8 mouse cellular contexts compared by ENCODE assay signal in the genomic region with DNA sequence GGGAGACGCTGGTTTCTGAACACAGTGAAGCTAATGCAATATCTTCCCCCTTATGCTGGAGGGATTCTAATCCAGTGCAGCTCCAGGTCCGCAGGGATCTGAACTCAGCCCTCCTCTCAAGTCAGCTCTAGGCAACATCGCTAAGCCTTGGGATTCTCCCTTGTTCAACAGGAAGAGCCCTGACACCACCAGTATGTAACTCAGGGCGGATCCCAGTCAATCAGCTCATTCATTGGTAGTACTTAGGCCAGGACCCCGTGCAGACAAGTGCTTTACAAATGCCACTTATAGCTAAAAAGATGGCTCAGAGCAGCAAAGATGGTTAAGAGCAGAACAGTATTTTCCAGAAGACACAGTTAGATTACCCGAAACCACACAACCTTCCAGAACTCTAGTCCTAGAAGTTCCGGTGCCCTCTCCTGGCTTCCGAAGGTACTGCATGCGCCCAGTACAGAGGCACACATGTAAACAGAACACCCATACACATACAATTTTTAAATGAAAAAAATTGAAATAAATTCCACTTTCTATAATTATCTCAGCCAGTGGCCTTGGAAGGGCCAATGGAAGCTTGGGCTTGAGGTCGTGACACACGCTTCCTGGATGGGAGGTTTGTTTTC. TPM values are rescaled to one million over a fixed set of nuclear protein-coding genes. Genes with fewer than 3 reads are reported as not detected.
DNase-seq lines count a peak whose midpoint lies in the region; ATAC-seq lines count a peak whose summit lies in the region.

No protein-coding gene starts in this region.

- WGBS in hindbrain, embryonic 15.5 days = 24% methylated on average over 11 of the region's 11 CpGs

- H3K27me3 ChIP-seq in hindbrain, embryonic 15.5 days = no peaks in the 10 kb centered on the region

- ATAC-seq in hindbrain, embryonic 15.5 days (ENCODE audit: low FRiP score, low read depth) = peak; percentile 61; the same call in 1 of the 2 replicates

- H3K4me2 ChIP-seq in hindbrain, embryonic 15.5 days = peak overlapping the region; percentile 30

- no peak overlapping the region for H3K9ac ChIP-seq in hindbrain, embryonic 15.5 days

- DNase-seq in ZHBTc4 (ENCODE audit: low read depth, low spot score) = peak; percentile 89
- DNase-seq in cerebellum, postnatal 4 days (ENCODE audit: low spot score in 2 of 2) = peak; percentile 77 to 90
- DNase-seq in gastrocnemius, adult 18-20 months (ENCODE audit: low spot score) = peak; percentile 85
- DNase-seq in layer of hippocampus, postnatal 36 days = peak; percentile 82 to 83
- DNase-seq in lung, postnatal 25 days (ENCODE audit: low spot score) = peak; percentile 78
- peak; percentile 84 for DNase-seq in retina, postnatal 1 day
- peak; percentile 92 for DNase-seq in thymus, postnatal 4 days

- peaks cover 7% of the 10 kb centered on the region for H3K4me1 ChIP-seq in hindbrain, embryonic 15.5 days (replicated peaks)

- H3K27ac ChIP-seq in hindbrain, embryonic 15.5 days (replicated peaks) = no peak overlapping the region

- no peak overlapping the region for H3K4me3 ChIP-seq in hindbrain, embryonic 15.5 days

- no peaks in the 10 kb centered on the region for H3K9me3 ChIP-seq in hindbrain, embryonic 15.5 days

- no peaks in the 10 kb centered on the region for H3K36me3 ChIP-seq in hindbrain, embryonic 15.5 days

RNA-seq across cellular contexts. Expression of a gene that starts 9.7 kb away (rescaled TPM):
- 100 to 1,000 TPM; 131 to 137 TPM for total RNA-seq in gastrocnemius, adult 18-20 months (2021)
- 17.6 and 17.9 TPM in 2 replicates for polyA plus RNA-seq in hindbrain, embryonic 15.5 days (2015; fragmentation: Nextera tagmentation; extraction: Ambion mirVana)
- total RNA-seq in layer of hippocampus, postnatal 36 days (2021) = 100 to 1,000 TPM; 174 to 190 TPM

RNA-seq across cellular contexts. Expression of a gene that starts 11.3 kb away (rescaled TPM):
- not detected for total RNA-seq in gastrocnemius, adult 18-20 months (2021)
- not detected in 2 replicates for polyA plus RNA-seq in hindbrain, embryonic 15.5 days (2015; fragmentation: Nextera tagmentation; extraction: Ambion mirVana)
- not detected for total RNA-seq in layer of hippocampus, postnatal 36 days (2021)

RNA-seq across cellular contexts. Expression of a gene that starts 24.8 kb away (rescaled TPM):
- total RNA-seq in gastrocnemius, adult 18-20 months (2021) = not detected
- polyA plus RNA-seq in hindbrain, embryonic 15.5 days (2015; fragmentation: Nextera tagmentation; extraction: Ambion mirVana) = not detected in 2 replicates
- not detected for total RNA-seq in layer of hippocampus, postnatal 36 days (2021)

RNA-seq across cellular contexts. Expression of a gene that starts 30.8 kb away (rescaled TPM):
- total RNA-seq in gastrocnemius, adult 18-20 months (2021) = 1 to 10 TPM; 1.0 to 1.2 TPM
- polyA plus RNA-seq in hindbrain, embryonic 15.5 days (2015; fragmentation: Nextera tagmentation; extraction: Ambion mirVana) = 1.3 and 1.6 TPM in 2 replicates
- 1 to 10 TPM; 4.0 to 4.2 TPM for total RNA-seq in layer of hippocampus, postnatal 36 days (2021)
